Mouse (Mus musculus): ENCODE measurements around the gene Dennd6a. TPM values are rescaled to one million over a fixed set of nuclear protein-coding genes. Genes with fewer than 3 reads are reported as not detected.

The Dennd6a gene
- polyA plus RNA-seq, 2 experiments = 5.3 to 10.8 TPM

DNA sequence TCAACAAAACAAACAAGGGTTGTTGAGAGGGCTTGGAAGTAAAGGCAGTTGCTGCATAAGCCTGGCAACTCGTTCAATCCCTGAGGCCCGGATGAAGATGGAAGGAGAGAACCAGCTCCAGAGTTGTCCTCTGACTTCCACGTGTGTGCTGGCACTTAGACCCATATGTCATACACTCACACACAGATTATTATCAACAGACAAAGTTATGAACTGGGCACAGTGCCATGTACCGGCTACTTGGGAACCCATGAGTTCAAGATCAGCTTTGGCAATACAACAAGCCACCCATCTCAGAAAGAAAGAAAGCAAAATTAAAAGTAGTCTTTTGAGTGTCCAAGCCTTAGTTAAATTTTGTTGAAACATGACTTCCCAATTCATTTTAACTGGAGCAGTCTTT lies 51.6 kb downstream of the Dennd6a start:
- ATAC-seq (ENCODE audit: insufficient read depth) = no peak
- Histone ChIP-seq H3K4me1 (replicated peaks; ENCODE audit: control insufficient read depth in 2 of 2, insufficient read depth in 2 of 2, low read length in 1 of 2) (no peaks in the 10 kb centered on the region), H3K36me3 (replicated peaks; ENCODE audit: control insufficient read depth, insufficient read depth, low read depth) (peaks cover 28% of the 10 kb centered on the region), H3K27me3 (ENCODE audit: control insufficient read depth, insufficient read depth, low read length) (no peaks in the 10 kb centered on the region), H3K4me2 (ENCODE audit: low read depth) (no peak overlapping the region), H3K9ac (replicated peaks) (no peak overlapping the region), H3K27ac (no peak overlapping the region), H3K4me3 (ENCODE audit: insufficient read depth in 1 of 2, low read depth in 2 of 2, low read length in 2 of 2) (no peak overlapping the region), H3K9me3 (ENCODE audit: control insufficient read depth, low read length) (no peaks in the 10 kb centered on the region)
- WGBS (ENCODE audit: insufficient replicate concordance) = 71% methylated on average over 4 of the region's 4 CpGs
- TF ChIP-seq CTCF (IDR thresholded peaks at IDR 0.05; ENCODE audit: low read depth) (no peak), EP300 (IDR thresholded peaks at IDR 0.05; ENCODE audit: low read depth) (no peak)
- DNase-seq (ENCODE audit: low read depth in 3 of 3, low spot score in 3 of 3) = no peak

DNA sequence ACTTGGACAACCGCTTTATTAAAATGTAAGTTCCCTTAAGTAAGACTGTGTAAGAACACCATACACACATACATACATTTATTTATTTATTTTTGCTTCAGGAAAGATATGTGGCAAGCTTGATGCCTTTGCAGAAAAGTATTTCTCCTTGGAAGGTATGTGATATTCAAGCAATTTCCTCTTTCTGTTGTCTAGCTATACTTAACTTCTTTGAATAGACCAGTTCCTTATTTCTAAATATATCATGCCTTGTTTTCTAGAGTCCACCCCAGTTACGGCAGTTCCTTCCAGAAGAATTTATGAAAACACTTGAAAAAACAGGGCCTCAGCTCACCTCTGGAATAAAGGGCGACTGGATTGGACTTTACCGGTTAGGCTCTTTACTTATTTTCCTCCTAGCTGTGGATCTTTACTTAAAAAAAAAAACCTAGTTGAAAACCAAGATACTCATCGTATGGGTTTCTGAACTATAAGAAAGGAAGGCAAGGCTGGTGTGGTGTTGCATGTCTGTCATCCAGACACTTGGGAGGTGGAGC lies 53.0 kb downstream of the Dennd6a start:
- Histone ChIP-seq H3K9ac (replicated peaks) (no peak overlapping the region), H3K4me1 (replicated peaks; ENCODE audit: control insufficient read depth in 2 of 2, insufficient read depth in 2 of 2, low read length in 1 of 2) (no peaks in the 10 kb centered on the region), H3K4me2 (ENCODE audit: low read depth) (no peak overlapping the region), H3K9me3 (ENCODE audit: control insufficient read depth, low read length) (no peaks in the 10 kb centered on the region), H3K27me3 (ENCODE audit: control insufficient read depth, insufficient read depth, low read length) (no peaks in the 10 kb centered on the region), H3K36me3 (replicated peaks; ENCODE audit: control insufficient read depth, insufficient read depth, low read depth) (peaks cover 22% of the 10 kb centered on the region), H3K27ac (no peak overlapping the region), H3K4me3 (ENCODE audit: insufficient read depth in 1 of 2, low read depth in 2 of 2, low read length in 2 of 2) (no peak overlapping the region)
- 53% methylated on average over 5 of the region's 5 CpGs for WGBS (ENCODE audit: insufficient replicate concordance)
- no peak for ATAC-seq (ENCODE audit: insufficient read depth)
- TF ChIP-seq EP300 (IDR thresholded peaks at IDR 0.05; ENCODE audit: low read depth) = no peak
- no peak for TF ChIP-seq CTCF (IDR thresholded peaks at IDR 0.05; ENCODE audit: low read depth)
- no peak for DNase-seq (ENCODE audit: low read depth in 3 of 3, low spot score in 3 of 3)

DNA sequence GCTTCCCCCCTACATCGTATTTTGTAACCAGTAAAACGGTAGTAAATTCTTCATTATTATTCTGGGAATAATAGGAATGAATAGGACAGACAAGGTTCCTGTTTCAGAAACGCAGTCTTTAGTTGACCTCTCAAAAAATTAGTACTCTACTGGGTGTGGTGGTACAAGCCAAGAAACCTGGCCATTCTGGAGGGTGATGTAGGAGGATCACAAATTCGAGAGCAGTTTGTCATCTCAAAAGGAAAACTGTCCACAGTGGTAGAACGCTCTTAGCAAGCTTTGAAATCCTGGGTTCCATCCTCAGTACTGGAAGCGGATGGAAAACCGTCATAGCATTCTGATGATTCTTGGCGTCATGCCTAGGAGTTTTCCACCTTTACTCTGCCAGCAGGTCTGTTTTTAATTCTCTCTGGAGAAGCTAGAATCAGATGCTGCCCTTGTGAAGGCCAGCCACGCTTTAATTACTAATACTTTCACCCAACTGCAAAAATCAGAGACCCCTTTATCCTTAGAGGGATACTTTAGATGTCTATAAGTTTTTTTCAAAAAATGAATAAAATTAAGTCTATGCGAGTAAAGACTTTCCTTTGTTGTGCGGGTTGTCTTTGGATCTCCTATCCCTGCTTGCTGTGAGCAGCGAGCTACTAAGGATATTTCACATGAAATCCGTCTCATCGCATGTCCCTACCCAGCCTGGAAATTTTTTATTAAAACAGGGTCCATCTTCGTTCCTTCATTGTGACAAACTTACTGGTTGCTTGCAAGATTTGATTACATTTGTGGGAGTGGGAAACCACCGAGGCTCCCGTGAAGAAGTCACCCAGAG lies 63.6 kb downstream of the Dennd6a start:
- ATAC-seq (ENCODE audit: insufficient read depth) = peak; percentile 16
- 23% methylated on average over 17 of the region's 17 CpGs for WGBS (ENCODE audit: insufficient replicate concordance)
- Histone ChIP-seq H3K9me3 (ENCODE audit: control insufficient read depth, low read length) (no peaks in the 10 kb centered on the region), H3K9ac (replicated peaks) (peak overlapping the region; percentile 63), H3K4me2 (ENCODE audit: low read depth) (peak overlapping the region; percentile 90), H3K36me3 (replicated peaks; ENCODE audit: control insufficient read depth, insufficient read depth, low read depth) (no peaks in the 10 kb centered on the region), H3K27me3 (ENCODE audit: control insufficient read depth, insufficient read depth, low read length) (no peaks in the 10 kb centered on the region), H3K27ac (peak overlapping the region; percentile 74), H3K4me3 (ENCODE audit: insufficient read depth in 1 of 2, low read depth in 2 of 2, low read length in 2 of 2) (peak overlapping the region; percentile 66 to 67), H3K4me1 (replicated peaks; ENCODE audit: control insufficient read depth in 2 of 2, insufficient read depth in 2 of 2, low read length in 1 of 2) (peaks cover 4 to 12% of the 10 kb centered on the region in 2 experiments)
- no peak for DNase-seq (ENCODE audit: low read depth in 3 of 3, low spot score in 3 of 3)
- TF ChIP-seq EP300 (IDR thresholded peaks at IDR 0.05; ENCODE audit: low read depth) (no peak; the same call in 1 of the 2 replicates), CTCF (IDR thresholded peaks at IDR 0.05; ENCODE audit: low read depth) (no peak)

DNA sequence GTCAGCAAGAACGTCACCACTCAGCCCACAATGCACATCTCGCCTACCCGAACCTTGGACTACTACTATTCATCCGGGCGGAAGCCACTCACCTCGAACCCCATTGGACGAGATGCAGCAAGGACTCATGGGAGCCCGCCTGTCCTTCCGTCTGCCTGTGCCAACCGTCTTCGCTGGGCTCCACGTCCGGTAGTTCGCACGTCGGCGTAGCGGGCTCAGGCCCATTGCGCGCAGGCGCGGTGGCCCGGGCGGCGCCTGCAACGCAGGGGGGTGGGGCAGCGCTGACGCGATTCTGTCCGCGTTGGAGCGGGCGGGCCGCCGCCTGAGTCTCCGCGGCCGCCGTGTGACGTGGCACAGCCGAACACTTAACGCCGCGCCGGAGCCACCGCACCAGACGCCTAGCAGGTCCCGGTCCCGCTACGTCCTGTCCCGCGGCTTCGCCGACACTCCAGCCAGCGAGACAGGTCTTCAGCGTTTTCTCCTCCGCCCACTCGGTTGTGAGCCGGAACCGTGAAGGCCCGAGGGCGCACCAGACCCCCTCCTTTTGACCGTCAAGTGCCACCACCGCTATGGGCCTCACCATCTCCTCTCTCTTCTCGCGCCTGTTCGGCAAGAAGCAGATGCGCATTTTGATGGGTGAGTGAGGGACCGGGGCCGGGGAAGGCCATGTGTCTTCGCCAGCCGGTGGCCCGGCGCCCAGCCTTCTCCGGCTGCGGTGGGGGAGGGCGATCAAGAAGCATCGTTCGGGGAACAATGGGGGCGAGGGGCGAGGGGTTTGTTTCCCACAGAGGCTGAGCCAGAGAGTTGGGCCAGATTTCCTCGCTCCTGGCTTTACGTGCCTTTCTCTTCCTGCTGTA lies 64.4 kb downstream of the Dennd6a start, which contains the start of gene Arf4:
TSS of gene Arf4 (plus strand) at position 224 of the 857 bp plus-strand sequence.
- TF ChIP-seq CTCF (IDR thresholded peaks at IDR 0.05; ENCODE audit: low read depth) (no peak), EP300 (IDR thresholded peaks at IDR 0.05; ENCODE audit: low read depth) (0 out of 2 replicates have a peak, but pooled peaks have one; percentile 22)
- ATAC-seq (ENCODE audit: insufficient read depth) = peak; percentile 97
- under 1% methylated on average over 83 of the region's 83 CpGs for WGBS (ENCODE audit: insufficient replicate concordance)

More for the DNA sequence above, 64.4 kb downstream of the Dennd6a start, which contains the start of gene Arf4:
- Histone ChIP-seq H3K4me3 (ENCODE audit: insufficient read depth in 1 of 2, low read depth in 2 of 2, low read length in 2 of 2) (peak within 1 kb of the TSS; percentile 67 to 69), H3K27ac (peak within 1 kb of the TSS; percentile 89), H3K27me3 (ENCODE audit: control insufficient read depth, insufficient read depth, low read length) (no peaks in the 10 kb centered on the region), H3K9ac (replicated peaks) (peak within 1 kb of the TSS; percentile 93), H3K4me1 (replicated peaks; ENCODE audit: control insufficient read depth in 2 of 2, insufficient read depth in 2 of 2, low read length in 1 of 2) (peaks cover 5 to 12% of the 10 kb centered on the region in 2 experiments), H3K36me3 (replicated peaks; ENCODE audit: control insufficient read depth, insufficient read depth, low read depth) (no peaks in the 10 kb centered on the region), H3K4me2 (ENCODE audit: low read depth) (peak within 1 kb of the TSS; percentile 92), H3K9me3 (ENCODE audit: control insufficient read depth, low read length) (no peaks in the 10 kb centered on the region)
- DNase-seq (ENCODE audit: low read depth in 3 of 3, low spot score in 3 of 3) = peak; percentile 96 to 97 (median 97)

All from liver, embryonic 14.5 days (tissue).